Mouse (Mus musculus) heart, adult 18-20 months (tissue): ENCODE data around the gene Zswim5. TPM values are rescaled to one million over a fixed set of nuclear protein-coding genes. Genes with fewer than 3 reads are reported as not detected.

Experiments used
- DNase-seq, 2 experiments: peaks; one replicate each; pipeline ENCODE4 v3.0.0; 2021 to 2022; ENCODE audit warnings: mixed read lengths in 1 of 2
- total RNA-seq, 2 experiments: library from RNA; stranded (reverse); gene quantifications; 2 replicates each; pipeline ENCODE4 v1.2.3; 2021

Gene Zswim5
- total RNA-seq, 2 experiments from 2014 or later, result 0.98 to 1.0 TPM

DNA sequence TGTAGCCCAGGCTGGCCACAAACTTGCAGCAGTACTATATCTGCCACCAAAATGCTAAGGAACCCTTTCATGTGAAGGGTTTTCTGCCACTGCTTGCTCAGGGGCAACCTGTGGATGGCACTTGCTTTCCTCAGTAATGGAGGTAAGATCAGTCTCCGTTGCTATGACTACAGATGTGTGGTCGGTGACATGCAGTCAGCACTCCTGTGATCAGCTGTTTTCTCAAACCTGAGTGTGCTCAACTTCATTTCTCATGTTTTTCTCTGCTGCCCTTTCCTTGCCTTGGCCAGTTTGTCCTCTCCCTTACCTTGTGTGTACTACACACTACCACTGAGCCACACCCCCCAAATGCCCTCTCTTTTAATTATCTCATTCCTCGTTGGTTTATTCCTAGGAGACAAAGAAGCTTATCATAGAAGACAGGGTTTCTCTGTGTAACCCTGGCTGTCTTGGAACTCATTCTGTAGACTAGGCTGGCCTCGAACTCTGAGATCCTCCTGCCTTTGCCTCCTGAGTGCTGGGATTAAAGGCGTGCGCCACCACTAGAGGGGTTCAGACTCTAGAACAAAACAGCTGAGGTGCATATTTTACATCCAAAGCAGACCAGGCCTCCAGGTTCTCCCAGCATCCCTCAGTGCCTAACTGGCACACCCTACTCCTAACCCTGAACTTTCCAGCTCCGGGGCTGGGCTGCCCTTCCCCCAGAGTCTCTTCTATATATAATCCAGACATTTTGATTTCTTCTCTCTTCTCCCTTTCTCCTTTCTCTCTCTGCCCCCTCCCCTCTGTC lies 128.6 kb downstream of the Zswim5 start:
- no peak for DNase-seq

DNA sequence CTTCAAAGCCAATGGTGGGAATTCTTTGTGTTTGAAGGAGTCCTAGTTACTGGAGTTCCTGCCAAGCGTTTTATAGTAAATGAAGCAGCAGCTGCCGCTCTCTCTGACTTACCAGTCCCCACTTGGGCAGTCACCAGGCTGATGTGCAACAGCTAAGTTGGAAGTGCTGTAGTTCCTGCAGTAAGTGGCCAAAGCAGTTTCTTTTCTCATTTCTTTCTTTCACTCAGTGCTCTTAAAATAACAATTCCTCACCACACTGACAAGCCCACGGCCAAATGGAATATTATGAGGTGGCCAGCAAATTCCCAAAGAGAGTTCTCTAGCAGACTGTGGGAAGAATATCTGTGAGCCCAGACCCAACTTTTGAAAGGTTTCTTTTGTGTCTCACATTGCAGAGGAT lies 129.9 kb downstream of the Zswim5 start:
- DNase-seq, result peak in 1 of 2 experiments; percentile 24

- no peak for DNase-seq
Measured at GRCm38 (mm10) chr4:117010231-117010630, 133.1 kb downstream of the Zswim5 start.

- no peak for DNase-seq
Measured at GRCm38 (mm10) chr4:117013596-117013995, 136.4 kb downstream of the Zswim5 start.

- DNase-seq, result no peak
Measured at GRCm38 (mm10) chr4:117014901-117015415, 137.8 kb downstream of the Zswim5 start.

- no peak for DNase-seq
Measured at GRCm38 (mm10) chr4:117017738-117018137, 140.6 kb downstream of the Zswim5 start.

DNA sequence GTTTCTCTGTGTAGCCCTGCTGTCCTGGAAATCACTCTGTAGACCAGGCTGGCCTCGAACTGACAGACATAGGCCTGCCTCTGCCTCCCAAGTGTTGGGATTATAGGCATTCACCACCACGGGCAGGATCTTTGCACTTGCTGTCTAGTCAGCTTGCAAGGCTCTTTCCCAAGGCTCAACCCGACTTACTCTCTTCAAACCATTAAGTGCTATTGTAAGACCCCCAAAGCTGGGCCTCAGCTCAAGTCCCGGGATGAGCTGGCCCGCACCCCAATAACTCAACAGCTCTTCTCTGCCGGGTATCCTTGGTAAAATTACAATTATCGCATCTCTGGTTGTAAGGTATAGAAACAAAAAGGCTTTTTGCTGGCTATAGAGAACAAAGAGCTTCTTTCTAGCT lies 141.2 kb downstream of the Zswim5 start:
- no peak for DNase-seq

DNA sequence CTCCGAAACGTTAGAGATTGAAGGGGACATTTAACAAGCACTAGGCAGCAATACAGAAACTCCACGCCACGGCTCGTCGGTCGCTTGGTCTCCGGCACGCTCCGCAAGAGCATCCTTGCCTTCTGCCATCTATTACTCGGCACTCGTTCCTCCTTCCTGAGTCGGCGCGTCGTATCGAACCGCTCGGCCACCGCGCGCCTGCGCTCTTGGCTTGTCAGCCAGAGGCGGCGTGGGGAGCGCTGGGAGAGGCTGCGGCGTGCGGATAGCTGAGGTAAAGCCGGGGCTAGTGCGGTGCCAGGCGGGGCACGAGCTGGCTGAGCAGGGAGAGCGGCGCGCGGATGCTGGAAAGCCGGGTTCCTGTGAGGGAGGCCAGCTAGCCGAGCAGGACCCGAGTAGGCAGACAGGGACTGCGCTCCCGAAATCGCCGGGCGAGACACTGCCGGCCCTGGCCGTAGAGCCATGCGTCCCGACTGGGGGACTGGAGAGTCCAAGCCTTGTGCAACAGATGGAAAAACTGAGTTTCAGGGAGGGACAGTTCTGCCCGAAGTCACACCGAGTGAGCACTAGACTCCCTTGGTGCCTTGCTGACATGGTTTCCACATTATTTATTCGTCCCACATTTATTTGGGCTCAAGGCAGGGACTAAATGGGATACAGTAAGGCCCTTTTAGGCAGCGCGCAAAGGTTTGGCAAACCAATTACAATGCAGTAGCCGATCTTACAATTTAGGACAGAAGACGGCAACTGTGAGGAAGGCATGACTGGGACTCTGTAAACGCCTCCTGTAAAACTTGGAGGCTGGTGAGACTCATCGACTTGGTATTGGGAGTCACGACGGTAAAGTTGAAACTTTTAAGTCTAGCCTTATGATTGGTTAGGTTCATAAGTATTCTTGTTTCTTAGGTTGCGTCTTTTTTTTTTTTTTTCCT lies 142.3 kb downstream of the Zswim5 start, which contains the start of gene Eif2b3:
Gene Eif2b3 (plus strand): TSS at position 197 of the 929 bp plus-strand sequence.
- peak; percentile 92 to 94 for DNase-seq

- DNase-seq, result no peak
Measured at GRCm38 (mm10) chr4:117023469-117023868, 146.3 kb downstream of the Zswim5 start.

GRCm38 (mm10) chr4:117031105-117031504 lies 153.9 kb downstream of the Zswim5 start:
- no peak for DNase-seq

Other genes starting within 250 kb of the Zswim5 start
- gene Nasp, start 249.4 kb upstream of the Zswim5 start, total RNA-seq, result 10 to 100 TPM; 14.5 to 16.2 TPM
- gene Akr1a1, start 225.7 kb upstream of the Zswim5 start, total RNA-seq, result 100 to 1,000 TPM; 310 to 328 TPM
- gene Prdx1, start 191.8 kb upstream of the Zswim5 start, total RNA-seq, result 100 to 1,000 TPM; 463 to 542 TPM
- gene Mmachc, start 169.0 kb upstream of the Zswim5 start, total RNA-seq, result 10 to 100 TPM; 55.3 to 55.9 TPM
- gene Ccdc163, start 168.9 kb upstream of the Zswim5 start, total RNA-seq, result 1 to 10 TPM; 4.3 to 5.4 TPM
- 1 to 10 TPM; 1.9 to 2.0 TPM for gene Tesk2, start 156.4 kb upstream of the Zswim5 start, total RNA-seq
- 1 to 10 TPM; 5.5 to 7.3 TPM for gene Toe1, start 69.7 kb upstream of the Zswim5 start, total RNA-seq
- 1 to 10 TPM; 1.3 TPM for gene Mutyh, start 69.7 kb upstream of the Zswim5 start, total RNA-seq
- gene Hpdl, start 55.7 kb upstream of the Zswim5 start, total RNA-seq, result 1 to 10 TPM; 3.5 to 3.7 TPM
- gene Urod, start 117.0 kb downstream of the Zswim5 start, total RNA-seq, result 10 to 100 TPM; 82.6 to 93.6 TPM
- gene Hectd3, start 117.9 kb downstream of the Zswim5 start, total RNA-seq, result 10 to 100 TPM; 16.8 to 19.8 TPM
- gene Eif2b3, start 142.0 kb downstream of the Zswim5 start, total RNA-seq, result 10 to 100 TPM; 16.5 to 16.8 TPM
- gene Ptch2, start 218.7 kb downstream of the Zswim5 start, total RNA-seq, result under 1 TPM; 0.39 to 0.40 TPM
- 1 to 10 TPM; 3.4 to 3.5 TPM for gene Btbd19, start 248.3 kb downstream of the Zswim5 start, total RNA-seq
- gene Tctex1d4, start 249.4 kb downstream of the Zswim5 start, total RNA-seq, result under 1 TPM in 1 of 2 experiments, not detected in 1; 0.64 TPM